Mouse (Mus musculus): ENCODE measurements around the gene Fbf1.
"Not testable (repeated sequence)": the region's sequence is repeated elsewhere in the genome, so short reads cannot be mapped to it uniquely, and the experiment has no call there.

Fbf1 gene

DNA sequence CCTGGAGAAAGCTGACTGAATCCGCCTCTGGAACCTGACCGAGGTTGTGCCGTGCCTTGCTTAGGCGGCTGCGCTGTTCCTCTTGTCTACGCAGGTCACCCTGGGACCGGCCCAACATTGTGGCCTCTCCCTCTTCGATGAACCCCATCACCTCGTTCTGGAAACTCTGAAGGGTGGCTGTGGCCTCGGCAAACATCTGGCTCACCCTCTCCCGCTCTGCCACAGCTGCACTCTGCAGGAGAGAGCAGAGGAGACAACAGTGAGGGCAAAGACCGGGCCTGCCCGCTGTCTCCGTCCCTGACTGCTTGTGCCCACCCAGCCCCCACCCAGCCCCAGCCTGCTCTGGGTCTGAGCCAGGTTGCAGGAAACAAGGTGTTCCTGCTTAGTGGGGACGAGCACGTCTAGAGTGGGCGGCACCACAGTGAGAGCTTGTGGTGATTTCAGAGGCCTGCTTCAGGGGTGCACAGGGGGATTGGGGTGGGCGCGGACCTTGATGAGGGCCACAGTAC lies 60.1 kb downstream of the Fbf1 start:
- DNase-seq (ENCODE audit: low read depth) = no peak

- DNase-seq (ENCODE audit: low read depth) = peak; percentile 58
Measured at GRCm38 (mm10) chr11:116106963-116107776, 60.8 kb downstream of the Fbf1 start.

- no peak for DNase-seq (ENCODE audit: low read depth)
Measured at GRCm38 (mm10) chr11:116106154-116106962, 61.6 kb downstream of the Fbf1 start.

GRCm38 (mm10) chr11:116105065-116105464 lies 62.9 kb downstream of the Fbf1 start:
- no peak for DNase-seq (ENCODE audit: low read depth)

DNA sequence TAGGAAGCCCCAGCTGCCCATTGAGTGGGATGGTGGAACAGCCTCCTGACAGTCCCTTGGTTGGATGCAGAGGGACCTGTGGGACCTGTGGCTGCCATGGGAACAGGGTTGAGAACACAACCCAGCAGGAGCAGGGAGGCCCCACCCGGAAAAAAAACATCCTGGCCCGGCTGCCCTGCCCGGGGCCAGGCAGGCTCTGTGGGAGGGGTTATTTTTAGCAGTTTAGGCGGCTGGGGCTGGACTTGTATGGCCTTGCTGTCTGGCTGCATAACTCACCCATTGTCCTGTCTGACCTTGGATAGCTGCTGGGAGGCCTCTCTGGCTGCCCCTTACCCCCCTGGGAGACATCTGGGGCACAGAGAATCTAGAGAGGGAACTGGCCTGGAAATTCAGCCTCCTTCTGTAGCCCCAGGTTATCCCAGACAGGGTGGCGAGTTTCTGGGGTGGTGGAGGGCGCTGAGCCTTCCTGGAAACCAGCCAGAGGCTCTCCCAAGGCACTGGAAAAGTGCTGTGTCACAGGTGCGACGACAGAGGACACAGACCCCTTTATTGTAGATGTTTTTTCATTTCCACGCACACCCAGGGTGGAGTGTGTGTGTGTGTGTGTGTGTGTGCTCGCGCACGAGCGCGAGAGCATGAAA lies 63.8 kb downstream of the Fbf1 start:
- peak; percentile 68 for DNase-seq (ENCODE audit: low read depth)

- no peak for DNase-seq (ENCODE audit: low read depth)
Measured at GRCm38 (mm10) chr11:116103572-116103971, 64.4 kb downstream of the Fbf1 start.

DNA sequence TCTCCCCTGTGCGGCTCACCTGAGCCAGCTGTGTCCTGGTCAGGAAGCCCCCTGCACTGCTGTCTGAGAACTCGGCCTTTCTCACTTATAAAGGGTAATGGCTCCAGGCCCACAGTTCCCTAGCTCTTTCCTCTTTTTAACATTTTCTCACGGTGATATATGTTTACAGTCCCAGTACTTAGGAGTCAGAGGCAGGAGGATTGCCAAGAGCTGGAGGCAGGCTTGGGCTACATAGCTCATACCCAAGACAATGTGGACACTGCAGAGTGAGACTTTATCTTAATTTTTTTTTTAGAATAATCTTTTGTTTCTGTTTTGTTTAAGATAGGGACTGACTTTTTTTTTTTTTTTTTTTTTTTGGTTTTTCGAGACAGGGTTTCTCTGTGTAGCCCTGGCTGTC lies 65.5 kb downstream of the Fbf1 start:
- peak; percentile 67 for DNase-seq (ENCODE audit: low read depth)

DNA sequence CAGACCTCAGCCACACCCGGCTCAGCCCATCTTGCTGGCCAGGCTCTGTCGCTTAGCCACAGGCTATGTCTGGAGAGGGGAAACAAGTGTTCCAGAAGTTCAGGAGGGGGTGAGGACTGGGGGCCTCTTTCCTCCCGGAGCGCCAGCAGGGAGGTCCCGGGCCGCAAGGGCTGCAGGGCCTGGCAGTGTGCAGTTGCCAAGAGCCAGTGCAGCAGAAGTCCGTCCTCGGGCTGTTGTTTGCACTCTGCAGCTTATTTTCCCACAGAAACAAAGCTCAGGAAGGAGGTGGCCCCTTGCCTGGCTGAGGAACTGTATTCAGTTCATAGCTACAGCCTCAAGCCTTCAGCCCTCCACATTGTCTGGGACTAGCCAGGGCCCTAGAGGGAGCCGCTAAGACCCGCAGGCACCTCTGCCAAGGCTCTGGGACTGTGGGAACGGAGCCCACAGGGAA lies 66.0 kb downstream of the Fbf1 start:
- DNase-seq (ENCODE audit: low read depth) = peak; percentile 78

DNA sequence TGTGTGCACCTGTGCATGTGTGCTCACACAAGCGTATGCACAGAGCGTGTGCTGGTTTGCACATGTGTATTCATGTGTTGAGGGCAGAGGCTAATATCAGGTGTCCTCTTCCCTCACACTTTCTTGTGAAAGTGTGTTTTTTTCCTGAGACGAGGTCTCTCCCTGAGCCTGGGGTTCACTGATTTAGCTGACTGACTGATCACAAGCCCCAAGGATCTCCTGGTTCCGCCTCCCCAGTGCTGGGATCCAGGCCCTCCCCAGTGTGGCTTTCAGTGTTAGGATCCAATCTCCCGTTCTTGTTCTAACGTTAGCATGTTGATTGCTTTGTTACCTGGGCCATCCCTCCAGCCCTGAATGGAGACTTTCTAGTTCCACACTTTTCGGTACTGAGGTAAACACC lies 67.1 kb downstream of the Fbf1 start:
- DNase-seq (ENCODE audit: low read depth) = no peak

- DNase-seq (ENCODE audit: low read depth) = peak; percentile 83
Measured at GRCm38 (mm10) chr11:116100385-116100784, 67.6 kb downstream of the Fbf1 start.

- no peak for DNase-seq (ENCODE audit: low read depth)
Measured at GRCm38 (mm10) chr11:116099462-116099861, 68.5 kb downstream of the Fbf1 start.

DNA sequence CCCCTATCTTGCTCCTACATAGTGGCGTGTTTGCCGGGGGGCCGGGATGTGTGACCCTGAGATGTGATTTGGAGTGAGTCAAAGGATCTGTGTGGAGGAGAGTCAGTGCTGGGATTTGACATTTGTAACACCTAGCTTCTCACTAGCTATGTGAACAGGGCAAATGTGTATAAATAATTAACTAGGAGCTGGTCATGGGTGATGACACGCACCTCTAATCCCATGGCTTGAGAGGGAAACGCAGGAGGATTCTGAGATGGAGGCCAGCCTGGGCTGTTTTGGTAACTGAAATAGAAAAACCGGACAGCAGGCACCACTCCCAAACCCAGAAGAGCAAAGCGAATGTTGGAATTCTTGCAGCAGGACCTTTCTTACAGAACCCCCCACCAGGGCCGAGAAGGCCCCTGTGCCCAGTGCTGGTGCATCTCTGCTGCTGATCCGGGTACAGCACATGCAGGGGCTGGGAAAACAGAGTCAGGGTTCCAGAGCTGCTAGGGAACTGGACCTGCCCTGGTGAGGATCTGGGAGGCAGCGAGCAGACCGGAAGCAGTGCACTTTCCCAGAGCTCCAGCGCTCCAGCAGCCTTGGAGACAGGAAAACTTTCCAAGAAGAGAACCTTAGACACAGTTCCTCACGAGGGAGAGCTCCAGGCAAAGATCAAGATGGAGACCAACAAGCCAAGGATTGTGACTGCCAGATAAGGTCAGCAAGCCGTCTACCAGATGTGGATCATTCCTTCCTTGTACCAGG lies 69.1 kb downstream of the Fbf1 start:
- DNase-seq (ENCODE audit: low read depth) = no peak

- DNase-seq (ENCODE audit: low read depth) = peak; percentile 60
Measured at GRCm38 (mm10) chr11:116096213-116097108, 71.5 kb downstream of the Fbf1 start.

- no peak for DNase-seq (ENCODE audit: low read depth)
Measured at GRCm38 (mm10) chr11:116095573-116095972, 72.4 kb downstream of the Fbf1 start.

DNA sequence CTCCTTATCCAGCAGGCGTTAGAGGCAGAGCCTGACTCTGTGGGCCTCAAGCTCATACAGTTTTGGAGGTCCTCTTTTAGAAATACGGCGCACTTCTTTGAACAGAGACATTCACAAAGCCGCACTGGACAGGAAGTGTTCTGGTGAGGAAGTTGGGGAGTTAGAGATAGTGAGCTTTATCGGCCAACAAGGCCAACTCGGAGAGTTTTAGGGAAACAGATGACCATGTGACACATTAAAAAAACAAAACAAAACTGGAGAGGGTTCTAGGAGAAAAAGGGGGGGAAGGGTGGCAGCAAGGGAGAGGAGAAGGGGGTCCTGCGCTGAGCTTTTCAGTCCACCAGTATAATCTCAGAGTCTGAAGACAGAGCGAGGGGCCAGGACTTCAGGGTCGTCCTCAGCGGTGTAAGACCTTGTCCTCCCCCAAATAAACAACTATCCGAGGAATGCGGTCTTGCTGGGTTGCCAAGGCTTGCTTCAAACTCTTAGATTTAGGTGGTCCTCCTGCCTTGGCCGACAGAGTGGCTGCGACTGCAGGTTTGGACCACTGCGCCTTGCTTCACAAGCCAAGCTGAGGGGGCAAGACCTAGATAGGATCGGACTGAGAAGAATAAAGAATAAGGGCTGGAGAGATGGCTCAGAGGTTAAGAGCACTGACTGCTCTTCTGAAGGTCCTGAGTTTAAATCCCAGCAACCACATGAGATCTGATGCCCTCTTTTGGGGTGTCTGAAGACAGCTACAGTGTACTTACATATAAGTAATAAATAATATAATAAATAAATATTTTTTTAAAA lies 74.0 kb downstream of the Fbf1 start:
- DNase-seq (ENCODE audit: low read depth) = no peak

- DNase-seq (ENCODE audit: low read depth) = not testable (repeated sequence)
Measured at GRCm38 (mm10) chr11:116092959-116093358, 75.0 kb downstream of the Fbf1 start.

Data from NIH3T3 (cell line).